Mouse (Mus musculus): ENCODE measurements around the gene Klk1b9. TPM values are rescaled to one million over a fixed set of nuclear protein-coding genes. Genes with fewer than 3 reads are reported as not detected.
"Not testable (repeated sequence)": the region's sequence is repeated elsewhere in the genome, so short reads cannot be mapped to it uniquely, and the experiment has no call there.

The Klk1b9 gene
- polyA plus RNA-seq (2015; fragmentation: Nextera tagmentation; extraction: Ambion mirVana) = not detected in 2 replicates

GRCm38 (mm10) chr7:43975761-43976160, at the start of gene Klk1b9:
TSS of gene Klk1b9 (plus strand) at chr7:43976061.
- ATAC-seq (ENCODE audit: low FRiP score, low TSS enrichment); H3K27ac ChIP-seq (replicated peaks); H3K4me3 ChIP-seq (ENCODE audit: low read depth, low read length); H3K9me3 ChIP-seq (ENCODE audit: control insufficient read depth, low read length); H3K36me3 ChIP-seq (ENCODE audit: control insufficient read depth, insufficient read depth, low read length); H3K4me2 ChIP-seq (replicated peaks; ENCODE audit: low read depth); H3K27me3 ChIP-seq (ENCODE audit: control insufficient read depth, insufficient read depth, low read length); DNase-seq (ENCODE audit: low spot score); H3K4me1 ChIP-seq (replicated peaks; ENCODE audit: control insufficient read depth, insufficient read depth); H3K9ac ChIP-seq (ENCODE audit: low read length): not testable (repeated sequence)
- WGBS = 71% methylated on average over 1 of the region's 1 CpGs

- Histone ChIP-seq H3K27me3 (ENCODE audit: control insufficient read depth, insufficient read depth, low read length) (no peaks in the 10 kb centered on the region), H3K4me1 (replicated peaks; ENCODE audit: control insufficient read depth, insufficient read depth) (no peaks in the 10 kb centered on the region), H3K4me3 (ENCODE audit: low read depth, low read length) (no peak overlapping the region), H3K36me3 (ENCODE audit: control insufficient read depth, insufficient read depth, low read length) (no peaks in the 10 kb centered on the region), H3K9me3 (ENCODE audit: control insufficient read depth, low read length) (no peaks in the 10 kb centered on the region), H3K9ac (ENCODE audit: low read length) (no peak overlapping the region), H3K27ac (replicated peaks) (no peak overlapping the region), H3K4me2 (replicated peaks; ENCODE audit: low read depth) (no peak overlapping the region)
- peak; percentile 54; the same call in 1 of the 2 replicates for ATAC-seq (ENCODE audit: low FRiP score, low TSS enrichment)
- peak; percentile 48 for DNase-seq (ENCODE audit: low spot score)
- TF ChIP-seq EP300 (optimal IDR thresholded peaks at IDR 0.05) (no peak), CTCF (IDR thresholded peaks at IDR 0.05; ENCODE audit: low read depth) (peak; percentile 65)
- 34% methylated on average over 4 of the region's 4 CpGs for WGBS
Measured at GRCm38 (mm10) chr7:43928521-43928920, 47.3 kb upstream of the Klk1b9 start.

- no peak for ATAC-seq (ENCODE audit: low FRiP score, low TSS enrichment)
- H3K36me3 ChIP-seq (ENCODE audit: control insufficient read depth, insufficient read depth, low read length) = no peaks in the 10 kb centered on the region
- H3K4me3 ChIP-seq (ENCODE audit: low read depth, low read length) = no peak overlapping the region
- H3K4me2 ChIP-seq (replicated peaks; ENCODE audit: low read depth) = no peak overlapping the region
- TF ChIP-seq CTCF (IDR thresholded peaks at IDR 0.05; ENCODE audit: low read depth) = no peak
- no peak for TF ChIP-seq EP300 (optimal IDR thresholded peaks at IDR 0.05)
- no peaks in the 10 kb centered on the region for H3K9me3 ChIP-seq (ENCODE audit: control insufficient read depth, low read length)
- 53% methylated on average over 4 of the region's 4 CpGs for WGBS
- no peak overlapping the region for H3K27ac ChIP-seq (replicated peaks)
- no peaks in the 10 kb centered on the region for H3K4me1 ChIP-seq (replicated peaks; ENCODE audit: control insufficient read depth, insufficient read depth)
- H3K27me3 ChIP-seq (ENCODE audit: control insufficient read depth, insufficient read depth, low read length) = no peaks in the 10 kb centered on the region
- DNase-seq (ENCODE audit: low spot score) = no peak
- no peak overlapping the region for H3K9ac ChIP-seq (ENCODE audit: low read length)
Measured at GRCm38 (mm10) chr7:43932337-43932736, 43.5 kb upstream of the Klk1b9 start.

- ATAC-seq (ENCODE audit: low FRiP score, low TSS enrichment) (no peak), DNase-seq (ENCODE audit: low spot score) (no peak)
- no peak within 1 kb of the TSS for H3K4me2 ChIP-seq (replicated peaks; ENCODE audit: low read depth)
- TF ChIP-seq EP300 (optimal IDR thresholded peaks at IDR 0.05) (no peak), CTCF (IDR thresholded peaks at IDR 0.05; ENCODE audit: low read depth) (no peak)
- no peaks in the 10 kb centered on the region for H3K4me1 ChIP-seq (replicated peaks; ENCODE audit: control insufficient read depth, insufficient read depth)
- H3K9ac ChIP-seq (ENCODE audit: low read length) = no peak within 1 kb of the TSS
- H3K9me3 ChIP-seq (ENCODE audit: control insufficient read depth, low read length) = no peaks in the 10 kb centered on the region
- no peak within 1 kb of the TSS for H3K4me3 ChIP-seq (ENCODE audit: low read depth, low read length)
- WGBS = 80% methylated on average over 3 of the region's 3 CpGs
- no peaks in the 10 kb centered on the region for H3K27me3 ChIP-seq (ENCODE audit: control insufficient read depth, insufficient read depth, low read length)
- H3K36me3 ChIP-seq (ENCODE audit: control insufficient read depth, insufficient read depth, low read length) = no peaks in the 10 kb centered on the region
- no peak within 1 kb of the TSS for H3K27ac ChIP-seq (replicated peaks)
Measured at GRCm38 (mm10) chr7:43933440-43933839, 42.4 kb upstream of the Klk1b9 start, which contains the start of gene Klk15. TSS of gene Klk15 (plus strand) at chr7:43933740.

GRCm38 (mm10) chr7:43934747-43935146, 41.1 kb upstream of the Klk1b9 start:
- 38% methylated on average over 3 of the region's 3 CpGs for WGBS
- H3K36me3 ChIP-seq (ENCODE audit: control insufficient read depth, insufficient read depth, low read length) = no peaks in the 10 kb centered on the region
- H3K9ac ChIP-seq (ENCODE audit: low read length) = no peak overlapping the region
- H3K4me2 ChIP-seq (replicated peaks; ENCODE audit: low read depth) = no peak overlapping the region
- DNase-seq (ENCODE audit: low spot score) (no peak), ATAC-seq (ENCODE audit: low FRiP score, low TSS enrichment) (no peak)
- no peak overlapping the region for H3K27ac ChIP-seq (replicated peaks)
- no peak for TF ChIP-seq EP300 (optimal IDR thresholded peaks at IDR 0.05)
- TF ChIP-seq CTCF (IDR thresholded peaks at IDR 0.05; ENCODE audit: low read depth) = no peak
- H3K27me3 ChIP-seq (ENCODE audit: control insufficient read depth, insufficient read depth, low read length) = no peaks in the 10 kb centered on the region
- H3K4me1 ChIP-seq (replicated peaks; ENCODE audit: control insufficient read depth, insufficient read depth) = no peaks in the 10 kb centered on the region
- H3K4me3 ChIP-seq (ENCODE audit: low read depth, low read length) = no peak overlapping the region
- H3K9me3 ChIP-seq (ENCODE audit: control insufficient read depth, low read length) = no peaks in the 10 kb centered on the region

- WGBS = 75% methylated on average over 13 of the region's 14 CpGs
- no peaks in the 10 kb centered on the region for H3K27me3 ChIP-seq (ENCODE audit: control insufficient read depth, insufficient read depth, low read length)
- no peak overlapping the region for H3K27ac ChIP-seq (replicated peaks)
- no peak for DNase-seq (ENCODE audit: low spot score)
- no peak overlapping the region for H3K4me3 ChIP-seq (ENCODE audit: low read depth, low read length)
- TF ChIP-seq EP300 (optimal IDR thresholded peaks at IDR 0.05) (no peak), CTCF (IDR thresholded peaks at IDR 0.05; ENCODE audit: low read depth) (no peak)
- no peak overlapping the region for H3K9ac ChIP-seq (ENCODE audit: low read length)
- no peaks in the 10 kb centered on the region for H3K4me1 ChIP-seq (replicated peaks; ENCODE audit: control insufficient read depth, insufficient read depth)
- ATAC-seq (ENCODE audit: low FRiP score, low TSS enrichment) = no peak
- no peaks in the 10 kb centered on the region for H3K36me3 ChIP-seq (ENCODE audit: control insufficient read depth, insufficient read depth, low read length)
- H3K4me2 ChIP-seq (replicated peaks; ENCODE audit: low read depth) = no peak overlapping the region
- H3K9me3 ChIP-seq (ENCODE audit: control insufficient read depth, low read length) = no peaks in the 10 kb centered on the region
Measured at GRCm38 (mm10) chr7:43936551-43936950, 39.3 kb upstream of the Klk1b9 start.

- H3K4me1 ChIP-seq (replicated peaks; ENCODE audit: control insufficient read depth, insufficient read depth); H3K9ac ChIP-seq (ENCODE audit: low read length); H3K4me3 ChIP-seq (ENCODE audit: low read depth, low read length); H3K36me3 ChIP-seq (ENCODE audit: control insufficient read depth, insufficient read depth, low read length); H3K27me3 ChIP-seq (ENCODE audit: control insufficient read depth, insufficient read depth, low read length); H3K4me2 ChIP-seq (replicated peaks; ENCODE audit: low read depth); H3K9me3 ChIP-seq (ENCODE audit: control insufficient read depth, low read length); DNase-seq (ENCODE audit: low spot score); H3K27ac ChIP-seq (replicated peaks): not testable (repeated sequence)
- WGBS = 41% methylated on average over 3 of the region's 3 CpGs
- peak; percentile 26; the same call in 1 of the 2 replicates for ATAC-seq (ENCODE audit: low FRiP score, low TSS enrichment)
Measured at GRCm38 (mm10) chr7:43942293-43942692, 33.6 kb upstream of the Klk1b9 start.
